Mouse (Mus musculus): ENCODE data around the gene Dact3. TPM values are rescaled to one million over a fixed set of nuclear protein-coding genes. Genes with fewer than 3 reads are reported as not detected.

The Dact3 gene
- polyA plus RNA-seq, 1 experiment from 2014 or later, result 2.6 TPM

- Histone ChIP-seq H3K4me1 (replicated peaks; ENCODE audit: control insufficient read depth, insufficient read depth, low read length) (peaks cover 26% of the 10 kb centered on the region), H3K9ac (replicated peaks; ENCODE audit: low read depth, low read length) (no peak overlapping the region), H3K9me3 (ENCODE audit: control insufficient read depth, low read length) (no peaks in the 10 kb centered on the region), H3K36me3 (ENCODE audit: control insufficient read depth, insufficient read depth) (no peaks in the 10 kb centered on the region), H3K27me3 (replicated peaks; ENCODE audit: control insufficient read depth, insufficient read depth, low read length) (no peaks in the 10 kb centered on the region; the same call in 1 of the 2 replicates), H3K27ac (ENCODE audit: low read length) (no peak overlapping the region), H3K4me3 (replicated peaks; ENCODE audit: low read length) (no peak overlapping the region), H3K4me2 (ENCODE audit: low read length) (no peak overlapping the region)
- whole genome bisulfite sequencing, result 3% methylated on average over 6 of the region's 6 CpGs
- no peak for ATAC-seq
Measured at GRCm38 (mm10) chr7:16893612-16894011, 18.5 kb downstream of the Dact3 start.

- H3K4me2 ChIP-seq (ENCODE audit: low read length), result peak overlapping the region; percentile 51; the same call in 1 of the 2 replicates
- no peaks in the 10 kb centered on the region; the same call in 1 of the 2 replicates for H3K27me3 ChIP-seq (replicated peaks; ENCODE audit: control insufficient read depth, insufficient read depth, low read length)
- H3K27ac ChIP-seq (ENCODE audit: low read length), result no peak overlapping the region
- no peak overlapping the region for H3K4me3 ChIP-seq (replicated peaks; ENCODE audit: low read length)
- WGBS, result 0% methylated on average over 4 of the region's 4 CpGs
- ATAC-seq, result peak; percentile 36; the same call in 1 of the 2 replicates
- H3K9ac ChIP-seq (replicated peaks; ENCODE audit: low read depth, low read length), result no peak overlapping the region
- peaks cover 26% of the 10 kb centered on the region for H3K4me1 ChIP-seq (replicated peaks; ENCODE audit: control insufficient read depth, insufficient read depth, low read length)
- H3K36me3 ChIP-seq (ENCODE audit: control insufficient read depth, insufficient read depth), result no peaks in the 10 kb centered on the region
- H3K9me3 ChIP-seq (ENCODE audit: control insufficient read depth, low read length), result no peaks in the 10 kb centered on the region
Measured at GRCm38 (mm10) chr7:16894279-16894678, 19.2 kb downstream of the Dact3 start.

- peak overlapping the region; percentile 9; the same call in 1 of the 2 replicates for H3K9ac ChIP-seq (replicated peaks; ENCODE audit: low read depth, low read length)
- H3K4me1 ChIP-seq (replicated peaks; ENCODE audit: control insufficient read depth, insufficient read depth, low read length), result peaks cover 26% of the 10 kb centered on the region
- H3K4me2 ChIP-seq (ENCODE audit: low read length), result peak overlapping the region; percentile 51
- H3K36me3 ChIP-seq (ENCODE audit: control insufficient read depth, insufficient read depth), result no peaks in the 10 kb centered on the region
- under 1% methylated on average over 24 of the region's 24 CpGs for WGBS
- no peak overlapping the region; the same call in 1 of the 2 replicates for H3K27ac ChIP-seq (ENCODE audit: low read length)
- peak overlapping the region; percentile 25 for H3K4me3 ChIP-seq (replicated peaks; ENCODE audit: low read length)
- H3K9me3 ChIP-seq (ENCODE audit: control insufficient read depth, low read length), result no peaks in the 10 kb centered on the region
- ATAC-seq, result peak; percentile 6; the same call in 1 of the 2 replicates
- H3K27me3 ChIP-seq (replicated peaks; ENCODE audit: control insufficient read depth, insufficient read depth, low read length), result no peaks in the 10 kb centered on the region; the same call in 1 of the 2 replicates
Measured at GRCm38 (mm10) chr7:16895000-16895399, 19.9 kb downstream of the Dact3 start.

- Histone ChIP-seq H3K9ac (replicated peaks; ENCODE audit: low read depth, low read length) (no peak overlapping the region), H3K9me3 (ENCODE audit: control insufficient read depth, low read length) (no peaks in the 10 kb centered on the region), H3K4me1 (replicated peaks; ENCODE audit: control insufficient read depth, insufficient read depth, low read length) (peaks cover 27% of the 10 kb centered on the region), H3K27me3 (replicated peaks; ENCODE audit: control insufficient read depth, insufficient read depth, low read length) (no peaks in the 10 kb centered on the region; the same call in 1 of the 2 replicates), H3K4me3 (replicated peaks; ENCODE audit: low read length) (peak overlapping the region; percentile 25), H3K27ac (ENCODE audit: low read length) (no peak overlapping the region), H3K36me3 (ENCODE audit: control insufficient read depth, insufficient read depth) (no peaks in the 10 kb centered on the region), H3K4me2 (ENCODE audit: low read length) (peak overlapping the region; percentile 51)
- WGBS, result 27% methylated on average over 10 of the region's 10 CpGs
- ATAC-seq, result no peak
Measured at GRCm38 (mm10) chr7:16895511-16895910, 20.4 kb downstream of the Dact3 start.

GRCm38 (mm10) chr7:16900526-16900925 lies 25.4 kb downstream of the Dact3 start:
- ATAC-seq, result no peak
- no peaks in the 10 kb centered on the region for H3K9me3 ChIP-seq (ENCODE audit: control insufficient read depth, low read length)
- peaks cover 3% of the 10 kb centered on the region for H3K4me1 ChIP-seq (replicated peaks; ENCODE audit: control insufficient read depth, insufficient read depth, low read length)
- no peak overlapping the region for H3K9ac ChIP-seq (replicated peaks; ENCODE audit: low read depth, low read length)
- H3K36me3 ChIP-seq (ENCODE audit: control insufficient read depth, insufficient read depth), result no peaks in the 10 kb centered on the region
- 24% methylated on average over 5 of the region's 5 CpGs for WGBS
- no peak overlapping the region for H3K27ac ChIP-seq (ENCODE audit: low read length)
- no peak overlapping the region for H3K4me2 ChIP-seq (ENCODE audit: low read length)
- no peaks in the 10 kb centered on the region for H3K27me3 ChIP-seq (replicated peaks; ENCODE audit: control insufficient read depth, insufficient read depth, low read length)
- H3K4me3 ChIP-seq (replicated peaks; ENCODE audit: low read length), result no peak overlapping the region

- no peak overlapping the region for H3K27ac ChIP-seq (ENCODE audit: low read length)
- no peaks in the 10 kb centered on the region for H3K27me3 ChIP-seq (replicated peaks; ENCODE audit: control insufficient read depth, insufficient read depth, low read length)
- peaks cover 3% of the 10 kb centered on the region for H3K4me1 ChIP-seq (replicated peaks; ENCODE audit: control insufficient read depth, insufficient read depth, low read length)
- H3K9ac ChIP-seq (replicated peaks; ENCODE audit: low read depth, low read length), result no peak overlapping the region
- no peak for ATAC-seq
- no peak overlapping the region for H3K4me3 ChIP-seq (replicated peaks; ENCODE audit: low read length)
- no peak overlapping the region for H3K4me2 ChIP-seq (ENCODE audit: low read length)
- no peaks in the 10 kb centered on the region for H3K36me3 ChIP-seq (ENCODE audit: control insufficient read depth, insufficient read depth)
- no peaks in the 10 kb centered on the region for H3K9me3 ChIP-seq (ENCODE audit: control insufficient read depth, low read length)
- WGBS, result 78% methylated on average over 2 of the region's 2 CpGs
Measured at GRCm38 (mm10) chr7:16903439-16903955, 28.4 kb downstream of the Dact3 start.

GRCm38 (mm10) chr7:16904120-16904675 lies 29.1 kb downstream of the Dact3 start:
- Histone ChIP-seq H3K9me3 (ENCODE audit: control insufficient read depth, low read length) (no peaks in the 10 kb centered on the region), H3K4me1 (replicated peaks; ENCODE audit: control insufficient read depth, insufficient read depth, low read length) (peaks cover 3% of the 10 kb centered on the region), H3K4me2 (ENCODE audit: low read length) (no peak overlapping the region), H3K4me3 (replicated peaks; ENCODE audit: low read length) (no peak overlapping the region), H3K9ac (replicated peaks; ENCODE audit: low read depth, low read length) (no peak overlapping the region), H3K27ac (ENCODE audit: low read length) (no peak overlapping the region), H3K27me3 (replicated peaks; ENCODE audit: control insufficient read depth, insufficient read depth, low read length) (no peaks in the 10 kb centered on the region), H3K36me3 (ENCODE audit: control insufficient read depth, insufficient read depth) (no peaks in the 10 kb centered on the region)
- ATAC-seq, result no peak
- WGBS, result 62% methylated on average over 6 of the region's 10 CpGs

GRCm38 (mm10) chr7:16905491-16906021 lies 30.4 kb downstream of the Dact3 start:
- 61% methylated on average over 9 of the region's 9 CpGs for WGBS
- no peak overlapping the region for H3K4me3 ChIP-seq (replicated peaks; ENCODE audit: low read length)
- H3K36me3 ChIP-seq (ENCODE audit: control insufficient read depth, insufficient read depth), result no peaks in the 10 kb centered on the region
- H3K9ac ChIP-seq (replicated peaks; ENCODE audit: low read depth, low read length), result no peak overlapping the region
- ATAC-seq, result no peak
- H3K27ac ChIP-seq (ENCODE audit: low read length), result no peak overlapping the region
- no peak overlapping the region for H3K4me2 ChIP-seq (ENCODE audit: low read length)
- no peaks in the 10 kb centered on the region for H3K27me3 ChIP-seq (replicated peaks; ENCODE audit: control insufficient read depth, insufficient read depth, low read length)
- H3K9me3 ChIP-seq (ENCODE audit: control insufficient read depth, low read length), result no peaks in the 10 kb centered on the region
- H3K4me1 ChIP-seq (replicated peaks; ENCODE audit: control insufficient read depth, insufficient read depth, low read length), result peaks cover 1% of the 10 kb centered on the region

GRCm38 (mm10) chr7:16906281-16906680 lies 31.2 kb downstream of the Dact3 start, which contains the start of gene Ptgir:
Gene Ptgir (plus strand): TSS chr7:16906490.
- 14% methylated on average over 6 of the region's 6 CpGs for WGBS

More at GRCm38 (mm10) chr7:16906281-16906680, 31.2 kb downstream of the Dact3 start, which contains the start of gene Ptgir:
- no peaks in the 10 kb centered on the region for H3K36me3 ChIP-seq (ENCODE audit: control insufficient read depth, insufficient read depth)
- H3K9me3 ChIP-seq (ENCODE audit: control insufficient read depth, low read length), result no peaks in the 10 kb centered on the region
- no peak within 1 kb of the TSS for H3K9ac ChIP-seq (replicated peaks; ENCODE audit: low read depth, low read length)
- no peak within 1 kb of the TSS for H3K27ac ChIP-seq (ENCODE audit: low read length)
- no peak within 1 kb of the TSS for H3K4me2 ChIP-seq (ENCODE audit: low read length)
- ATAC-seq, result no peak
- no peak within 1 kb of the TSS for H3K4me3 ChIP-seq (replicated peaks; ENCODE audit: low read length)
- H3K4me1 ChIP-seq (replicated peaks; ENCODE audit: control insufficient read depth, insufficient read depth, low read length), result no peaks in the 10 kb centered on the region; the same call in 1 of the 2 replicates
- H3K27me3 ChIP-seq (replicated peaks; ENCODE audit: control insufficient read depth, insufficient read depth, low read length), result no peaks in the 10 kb centered on the region
